Mouse (Mus musculus) liver, embryonic 16.5 days (tissue): ENCODE data around the gene Sgk1. TPM values are rescaled to one million over a fixed set of nuclear protein-coding genes. Genes with fewer than 3 reads are reported as not detected.

Source experiments
- ATAC-seq: fragments of 200-750 bp; cut with Nextera tagmentation; 2 replicates; pipeline ENCODE4 v1.8.0; 2017; ENCODE audit warnings: low read depth, mild to moderate bottlenecking, moderate number of reproducible peaks, moderate library complexity
- H3K27ac ChIP-seq: fragments of 300-500 bp; sonication (generic); 2 replicates; pipeline ENCODE4 v1.5.1; 2014; ENCODE audit warnings: mild to moderate bottlenecking, low read length
- H3K27me3 ChIP-seq: fragments of 300-500 bp; sonication (generic); 2 replicates; pipeline ENCODE4 v1.6.1; 2014; ENCODE audit warnings: low read depth, low read length, mixed read lengths; ENCODE audit not compliant: control insufficient read depth, insufficient read depth
- H3K36me3 ChIP-seq: fragments of 300-500 bp; sonication (generic); 2 replicates; pipeline ENCODE4 v1.6.1; 2014; ENCODE audit warnings: mild to moderate bottlenecking; ENCODE audit not compliant: control insufficient read depth, insufficient read depth
- H3K4me1 ChIP-seq: fragments of 300-500 bp; sonication (generic); 2 replicates; pipeline ENCODE4 v1.6.1; 2014; ENCODE audit warnings: low read depth, low read length, mixed read lengths; ENCODE audit not compliant: control insufficient read depth
- H3K4me2 ChIP-seq: fragments of 300-500 bp; sonication (generic); 2 replicates; pipeline ENCODE4 v1.6.1; 2014; ENCODE audit warnings: low read depth, low read length, mixed read lengths
- H3K4me3 ChIP-seq: fragments of 300-500 bp; sonication (generic); 2 replicates; pipeline ENCODE4 v1.5.1; 2014; ENCODE audit warnings: low read depth, mild to moderate bottlenecking, low read length
- H3K9ac ChIP-seq: fragments of 300-500 bp; sonication (generic); 2 replicates; pipeline ENCODE4 v1.6.1; 2014; ENCODE audit warnings: low read depth, low read length
- H3K9me3 ChIP-seq: fragments of 300-500 bp; sonication (generic); replicated peaks from 2 replicates; pipeline ENCODE4 v1.6.1; 2016; ENCODE audit warnings: low read length; ENCODE audit not compliant: control insufficient read depth
- WGBS: fragments of 180-500 bp; shearing (Covaris S2); extraction: QIAGEN DNeasy Blood & Tissue Kit; methylation state at CpG from one replicate; pipeline ENCODE4 v1.1.7; 2014; ENCODE audit not compliant: insufficient replicate concordance; 5-methylcytosine and 5-hydroxymethylcytosine counted together
- polyA plus RNA-seq: library from polyadenylated mRNA; unstranded; fragments of >200 nt; fragmentation: Nextera tagmentation; extraction: Ambion mirVana; gene quantifications from 2 replicates; pipeline ENCODE4 v1.2.1, GENCODE M21; 2015

Gene Sgk1
- polyA plus RNA-seq, 1 experiment from 2014 or later = 13.8 TPM

DNA sequence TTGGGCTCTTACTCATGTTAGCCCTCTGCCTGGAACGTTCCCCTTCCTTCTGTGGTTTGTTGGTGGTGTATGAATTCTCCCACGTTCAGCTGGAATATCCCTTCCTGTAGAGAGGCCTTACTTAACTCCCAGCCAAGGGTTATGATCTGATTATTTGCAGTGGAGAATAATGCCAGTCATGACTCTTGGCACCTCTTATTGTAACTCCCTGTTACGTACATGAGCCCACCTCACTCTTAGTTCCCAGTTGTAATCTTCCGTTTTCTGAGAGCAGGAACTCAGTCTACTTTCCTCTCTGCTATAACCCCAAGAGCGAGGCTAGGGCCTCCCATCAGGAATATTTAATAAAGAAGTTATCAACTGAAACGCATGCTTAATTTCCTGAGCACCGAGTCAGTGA lies 26.6 kb upstream of the Sgk1 start:
- H3K27ac ChIP-seq = no peak overlapping the region
- ATAC-seq = no peak
- H3K9me3 ChIP-seq = no peaks in the 10 kb centered on the region
- no peaks in the 10 kb centered on the region for H3K4me1 ChIP-seq
- no peak overlapping the region for H3K9ac ChIP-seq
- no peaks in the 10 kb centered on the region for H3K27me3 ChIP-seq
- H3K4me2 ChIP-seq = no peak overlapping the region
- H3K36me3 ChIP-seq = no peaks in the 10 kb centered on the region
- 66% methylated on average over 7 of the region's 7 CpGs for WGBS
- no peak overlapping the region for H3K4me3 ChIP-seq

DNA sequence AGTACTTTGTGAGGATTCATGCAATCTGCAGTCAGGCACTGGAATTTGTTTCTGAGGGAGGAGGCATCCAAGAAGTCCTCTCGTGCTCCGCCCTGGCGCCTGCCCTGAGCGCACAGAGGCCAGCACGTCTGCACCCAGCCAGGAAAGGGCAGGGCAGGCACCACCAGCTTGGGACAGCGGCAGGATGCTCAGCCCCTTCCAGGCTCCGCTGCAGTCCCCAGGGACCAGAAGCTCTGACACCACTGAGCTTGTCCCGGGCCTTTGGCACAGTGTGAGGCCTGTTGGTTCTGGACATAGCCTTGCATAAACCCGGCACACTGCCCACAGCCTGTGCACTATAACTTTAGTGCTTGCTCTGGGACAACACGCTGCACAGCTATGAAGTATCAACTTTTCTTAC lies 24.3 kb upstream of the Sgk1 start:
- H3K4me2 ChIP-seq = no peak overlapping the region
- no peak overlapping the region for H3K4me3 ChIP-seq
- WGBS = 63% methylated on average over 10 of the region's 10 CpGs
- no peak for ATAC-seq
- H3K36me3 ChIP-seq = no peaks in the 10 kb centered on the region
- H3K4me1 ChIP-seq = no peaks in the 10 kb centered on the region
- no peak overlapping the region for H3K9ac ChIP-seq
- no peak overlapping the region for H3K27ac ChIP-seq
- H3K27me3 ChIP-seq = no peaks in the 10 kb centered on the region
- no peaks in the 10 kb centered on the region for H3K9me3 ChIP-seq

DNA sequence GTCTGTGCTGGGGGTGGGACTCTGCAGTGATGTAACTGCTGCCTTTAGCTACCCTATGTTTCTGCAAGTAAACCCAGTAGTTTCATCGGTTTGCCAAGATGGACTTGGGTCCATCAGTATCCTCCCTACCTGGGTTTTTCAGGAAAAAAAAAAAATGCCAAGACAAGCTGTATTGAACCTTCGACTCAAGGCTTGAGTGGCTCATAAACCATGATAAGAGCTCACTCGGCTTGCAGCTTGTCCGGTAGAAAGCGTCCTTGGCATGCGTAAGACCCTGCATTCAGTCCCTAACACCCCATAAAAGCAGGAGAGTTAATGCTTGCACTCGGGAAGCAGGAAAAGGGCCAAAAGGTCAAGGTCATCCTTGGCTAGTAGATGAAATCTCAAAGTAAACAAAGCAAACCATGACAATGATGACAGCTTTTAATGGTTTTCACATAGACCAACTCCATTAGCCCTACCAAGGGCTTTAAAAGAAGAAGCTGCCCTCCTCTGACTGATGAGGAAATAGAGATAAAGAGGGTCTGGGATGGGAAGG lies 23.5 kb upstream of the Sgk1 start:
- H3K27ac ChIP-seq = no peak overlapping the region
- no peaks in the 10 kb centered on the region for H3K27me3 ChIP-seq
- no peak for ATAC-seq
- no peaks in the 10 kb centered on the region for H3K36me3 ChIP-seq
- no peak overlapping the region for H3K9ac ChIP-seq
- H3K4me3 ChIP-seq = no peak overlapping the region
- WGBS = 54% methylated on average over 7 of the region's 7 CpGs
- no peak overlapping the region for H3K4me2 ChIP-seq
- no peaks in the 10 kb centered on the region for H3K4me1 ChIP-seq
- no peaks in the 10 kb centered on the region for H3K9me3 ChIP-seq

DNA sequence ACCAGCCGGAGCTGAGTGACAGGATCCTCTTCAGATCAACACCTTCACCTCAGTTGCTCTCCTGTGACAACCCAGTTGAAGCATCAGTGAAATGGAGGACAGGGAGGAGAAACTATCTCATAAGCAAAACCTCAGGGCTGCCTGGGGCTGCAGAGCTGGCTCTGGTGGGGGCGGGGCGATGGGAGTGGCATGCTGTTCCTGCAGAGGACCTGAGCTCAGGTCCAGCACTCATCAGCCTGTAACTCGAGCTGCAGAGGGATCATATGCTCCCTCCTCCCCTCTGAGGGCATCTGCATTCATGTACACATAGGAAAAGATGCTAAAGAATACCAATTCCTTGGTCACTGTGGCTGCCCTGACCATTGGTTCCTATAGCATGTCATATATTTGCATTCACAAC lies 15.5 kb upstream of the Sgk1 start:
- H3K4me2 ChIP-seq = no peak overlapping the region
- 42% methylated on average over 4 of the region's 4 CpGs for WGBS
- no peaks in the 10 kb centered on the region for H3K27me3 ChIP-seq
- H3K27ac ChIP-seq = no peak overlapping the region
- no peak for ATAC-seq
- no peak overlapping the region for H3K9ac ChIP-seq
- no peaks in the 10 kb centered on the region for H3K36me3 ChIP-seq
- H3K9me3 ChIP-seq = no peaks in the 10 kb centered on the region
- H3K4me3 ChIP-seq = no peak overlapping the region
- H3K4me1 ChIP-seq = no peaks in the 10 kb centered on the region

DNA sequence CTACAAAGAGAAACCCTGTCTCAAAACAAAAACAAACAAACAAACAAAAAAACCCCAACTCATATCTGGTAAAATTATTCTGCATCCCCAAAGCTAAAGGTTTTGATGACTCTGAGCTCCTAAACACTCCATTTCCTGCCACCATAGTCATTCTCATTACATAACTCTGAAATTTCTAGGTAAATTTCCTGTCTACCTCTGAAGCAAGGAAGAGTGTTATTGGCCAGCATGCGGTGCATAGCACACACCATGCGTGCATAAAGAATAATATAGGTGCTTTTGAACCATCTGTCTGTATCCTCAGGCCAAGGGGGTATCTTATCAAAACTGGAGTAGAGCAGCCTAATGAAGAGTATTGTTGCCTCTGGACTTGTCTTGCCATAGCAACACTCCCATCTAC lies 13.8 kb upstream of the Sgk1 start:
- Histone ChIP-seq H3K4me2 (no peak overlapping the region), H3K4me3 (no peak overlapping the region), H3K4me1 (no peaks in the 10 kb centered on the region), H3K9me3 (no peaks in the 10 kb centered on the region), H3K27ac (no peak overlapping the region), H3K27me3 (no peaks in the 10 kb centered on the region), H3K36me3 (no peaks in the 10 kb centered on the region), H3K9ac (no peak overlapping the region)
- 68% methylated on average over 2 of the region's 2 CpGs for WGBS
- ATAC-seq = no peak

DNA sequence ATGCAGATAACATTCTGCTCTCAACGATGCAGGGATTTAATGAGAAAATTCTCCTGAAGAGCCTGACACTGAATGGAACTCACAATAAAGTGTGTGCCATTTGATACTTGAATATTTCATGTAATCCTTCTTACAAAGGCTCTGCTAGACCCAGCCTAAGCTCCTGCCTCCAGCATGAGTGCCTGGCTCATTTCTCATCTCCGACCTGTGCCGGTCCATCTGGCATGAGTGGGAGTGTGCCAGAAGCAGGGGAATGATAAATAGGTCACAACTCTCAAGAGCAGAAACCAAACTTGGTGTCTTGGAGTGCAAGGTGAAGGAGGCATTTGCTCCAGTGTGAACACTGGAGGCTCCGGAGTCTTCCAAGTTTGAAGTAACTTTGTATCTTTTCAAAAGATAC lies 13.4 kb upstream of the Sgk1 start:
- 76% methylated on average over 4 of the region's 4 CpGs for WGBS
- Histone ChIP-seq H3K27me3 (no peaks in the 10 kb centered on the region), H3K9me3 (no peaks in the 10 kb centered on the region), H3K4me3 (no peak overlapping the region), H3K4me2 (no peak overlapping the region), H3K4me1 (no peaks in the 10 kb centered on the region), H3K27ac (no peak overlapping the region), H3K9ac (no peak overlapping the region), H3K36me3 (no peaks in the 10 kb centered on the region)
- ATAC-seq = no peak

DNA sequence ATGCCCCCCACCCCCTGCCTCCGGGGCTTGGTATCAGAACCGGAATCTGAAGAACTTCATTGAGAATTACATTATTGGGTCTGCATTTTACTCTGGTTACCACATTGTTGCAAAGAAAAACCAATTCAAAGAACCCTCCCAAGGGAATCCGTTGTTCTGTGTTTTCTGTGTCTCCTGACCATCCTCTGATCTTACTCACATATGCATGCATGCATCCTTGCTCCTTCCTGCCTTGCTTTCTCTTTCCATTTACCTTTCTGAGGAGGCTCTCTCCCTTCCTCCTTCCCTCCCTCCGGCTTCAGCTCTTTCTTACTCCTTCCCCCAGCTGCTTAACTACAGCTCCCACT lies 174 bp upstream of the Sgk1 start:
- Histone ChIP-seq H3K36me3 (no peaks in the 10 kb centered on the region), H3K4me3 (peak overlapping the region; percentile 32), H3K27me3 (peaks cover 20% of the 10 kb centered on the region), H3K27ac (no peak overlapping the region), H3K4me2 (peak overlapping the region; percentile 40), H3K9me3 (no peaks in the 10 kb centered on the region), H3K9ac (no peak overlapping the region), H3K4me1 (no peaks in the 10 kb centered on the region; the same call in 1 of the 2 replicates)
- ATAC-seq = no peak
- WGBS = 28% methylated on average over 4 of the region's 4 CpGs

DNA sequence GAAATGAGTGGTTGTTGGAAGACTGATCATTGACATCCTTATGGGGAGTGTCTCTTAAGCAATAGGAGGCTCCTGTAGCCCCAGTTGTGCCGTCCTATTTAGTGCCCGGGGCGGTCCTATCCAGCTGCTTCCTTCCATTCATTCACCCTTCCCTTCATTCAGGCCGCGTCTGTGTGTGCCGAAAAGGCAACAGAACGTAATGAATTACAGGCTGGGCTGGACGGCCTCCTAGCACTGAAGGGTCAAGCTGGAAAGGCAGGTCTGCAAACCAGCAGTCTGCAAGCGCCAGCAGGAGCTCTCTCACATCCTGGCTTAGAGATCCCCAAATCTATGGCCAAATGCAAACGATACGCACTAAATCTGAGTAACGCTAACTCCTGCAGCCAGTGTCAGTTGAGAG lies 1.6 kb downstream of the Sgk1 start:
- no peak overlapping the region for H3K4me2 ChIP-seq
- no peaks in the 10 kb centered on the region; the same call in 1 of the 2 replicates for H3K4me1 ChIP-seq
- H3K36me3 ChIP-seq = no peaks in the 10 kb centered on the region
- no peak for ATAC-seq
- H3K9me3 ChIP-seq = no peaks in the 10 kb centered on the region
- peaks cover 20% of the 10 kb centered on the region for H3K27me3 ChIP-seq
- no peak overlapping the region for H3K4me3 ChIP-seq
- H3K9ac ChIP-seq = no peak overlapping the region
- H3K27ac ChIP-seq = no peak overlapping the region
- WGBS = 12% methylated on average over 12 of the region's 12 CpGs

DNA sequence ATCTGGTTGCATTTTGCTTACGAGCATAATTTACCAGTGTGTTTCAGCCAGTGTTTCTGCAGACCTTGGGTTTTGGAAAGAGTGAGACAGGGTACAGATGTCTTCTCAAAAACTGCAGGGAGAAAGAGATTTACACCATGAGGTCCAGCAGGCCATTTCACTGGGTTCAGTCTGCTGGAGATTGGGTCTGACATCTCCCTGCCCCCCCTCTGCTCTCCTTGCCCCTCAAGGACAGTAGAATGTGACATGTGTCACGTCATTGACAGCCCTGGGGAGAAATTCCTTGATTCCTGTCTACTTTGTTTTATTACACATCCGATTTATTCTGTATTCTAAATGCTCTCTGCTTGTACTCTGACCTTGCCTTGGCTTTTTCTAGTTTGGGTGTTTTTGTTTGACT lies 2.5 kb downstream of the Sgk1 start:
- 46% methylated on average over 3 of the region's 3 CpGs for WGBS
- no peak overlapping the region for H3K27ac ChIP-seq
- H3K4me2 ChIP-seq = no peak overlapping the region
- no peak overlapping the region for H3K4me3 ChIP-seq
- H3K9me3 ChIP-seq = no peaks in the 10 kb centered on the region
- H3K4me1 ChIP-seq = no peaks in the 10 kb centered on the region; the same call in 1 of the 2 replicates
- no peak overlapping the region for H3K9ac ChIP-seq
- peaks cover 20% of the 10 kb centered on the region for H3K27me3 ChIP-seq
- no peaks in the 10 kb centered on the region for H3K36me3 ChIP-seq
- ATAC-seq = no peak
